ENCODE assay signal across 10 mouse cellular contexts in the genomic region with DNA sequence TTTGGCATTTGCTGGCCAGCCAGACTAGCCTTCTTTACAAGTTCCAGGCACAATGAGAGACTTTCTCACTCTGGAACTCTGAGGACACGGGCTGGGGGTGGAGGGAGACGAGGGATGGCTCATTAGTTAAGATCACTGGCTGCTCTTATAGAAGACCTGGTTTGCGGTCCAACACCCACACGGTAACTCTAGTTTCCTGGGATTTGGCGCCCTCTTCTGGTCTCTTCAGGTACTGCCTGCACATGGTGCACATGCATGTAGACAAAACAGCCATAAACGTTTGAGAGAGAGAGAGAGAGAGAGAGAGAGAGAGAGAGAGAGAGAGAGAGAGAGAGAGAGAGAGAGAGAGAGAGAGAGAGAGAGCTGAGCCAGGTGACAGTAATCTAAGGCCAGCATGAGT. TPM values are rescaled to one million over a fixed set of nuclear protein-coding genes. Genes with fewer than 3 reads are reported as not detected.
DNase-seq lines count a peak whose midpoint lies in the region.
"Had no signal": no experiment of that assay in that cellular context is flagged by ENCODE, and none has a peak within 500 bp of the region (broad histone marks: within the 10 kb centered on the region; RNA-seq: fewer than 3 reads in every experiment).

No protein-coding gene starts in this region.

- 66% methylated on average over 6 of the region's 6 CpGs for WGBS in hindbrain, embryonic 10.5 days

- H3K27me3 ChIP-seq in hindbrain, embryonic 10.5 days (ENCODE audit: insufficient read depth, poor library complexity, severe bottlenecking) = no peaks in the 10 kb centered on the region
- H3K27me3 ChIP-seq: limb, embryonic 13.5 days had no signal

- intact Hi-C loops in left cerebral cortex, postnatal 4 days (cut with DNase I) = loop anchor here (5.0 kb wide), 1 partner anchor 88 kb away; no protein-coding TSS in a partner anchor

- H3K4me1 ChIP-seq in hindbrain, embryonic 10.5 days (replicated peaks) = peaks cover 21% of the 10 kb centered on the region

- H3K9me3 ChIP-seq in hindbrain, embryonic 10.5 days = no peaks in the 10 kb centered on the region
- H3K9me3 ChIP-seq: limb, embryonic 13.5 days had no signal

- peak; percentile 59 to 64 for DNase-seq in kidney, postnatal 4 days
- DNase-seq in kidney, adult 18-20 months = no peak
- DNase-seq in ES-CJ7 (ENCODE audit: low read depth, low spot score) (peak; percentile 86), ZHBTc4 (ENCODE audit: low read depth, low spot score) (peak; percentile 92)
- DNase-seq in retina, postnatal 1 day = peak; percentile 42
- no peak for DNase-seq in hindbrain, embryonic 10.5 days (ENCODE audit: low spot score)
- DNase-seq in left cerebral cortex, postnatal 4 days = no peak
- DNase-seq: adrenal gland, postnatal 25 days had no signal

- H3K27ac ChIP-seq in hindbrain, embryonic 10.5 days = no peak overlapping the region
- H3K27ac ChIP-seq: limb, embryonic 13.5 days had no signal

- no peak overlapping the region for H3K4me3 ChIP-seq in hindbrain, embryonic 10.5 days
- H3K4me3 ChIP-seq: limb, embryonic 13.5 days; myocyte had no signal

- H3K36me3 ChIP-seq in hindbrain, embryonic 10.5 days = no peaks in the 10 kb centered on the region
- H3K36me3 ChIP-seq: limb, embryonic 13.5 days had no signal

RNA-seq across cellular contexts. Expression of gene D430019H16Rik, which starts 51.1 kb away (rescaled TPM):
- 2.6 and 3.8 TPM in 2 replicates for polyA plus RNA-seq in hindbrain, embryonic 10.5 days (2016; fragmentation: Nextera tagmentation; extraction: Ambion mirVana)
- total RNA-seq in left cerebral cortex, postnatal 4 days (2021) = 100 to 1,000 TPM; 210 to 211 TPM

RNA-seq across cellular contexts. Expression of gene Bdkrb2, which starts 58.3 kb away (rescaled TPM):
- polyA plus RNA-seq in hindbrain, embryonic 10.5 days (2016; fragmentation: Nextera tagmentation; extraction: Ambion mirVana) = 0.61 and 0.64 TPM in 2 replicates
- total RNA-seq in left cerebral cortex, postnatal 4 days (2021) = under 1 TPM; 0.42 to 0.58 TPM

Comparison
In these comparisons a context has a peak if more than half of its experiments do, and no peak if none do; other contexts are left out.
1. DNase-seq: peak in kidney, postnatal 4 days (2 of 2), ES-CJ7 (single experiment), ZHBTc4 (single experiment) and retina, postnatal 1 day (single experiment); none in kidney, adult 18-20 months (single experiment), hindbrain, embryonic 10.5 days (single experiment) and left cerebral cortex, postnatal 4 days (single experiment).